Mouse (Mus musculus): ENCODE data around the gene Prkn.

The Prkn gene

DNA sequence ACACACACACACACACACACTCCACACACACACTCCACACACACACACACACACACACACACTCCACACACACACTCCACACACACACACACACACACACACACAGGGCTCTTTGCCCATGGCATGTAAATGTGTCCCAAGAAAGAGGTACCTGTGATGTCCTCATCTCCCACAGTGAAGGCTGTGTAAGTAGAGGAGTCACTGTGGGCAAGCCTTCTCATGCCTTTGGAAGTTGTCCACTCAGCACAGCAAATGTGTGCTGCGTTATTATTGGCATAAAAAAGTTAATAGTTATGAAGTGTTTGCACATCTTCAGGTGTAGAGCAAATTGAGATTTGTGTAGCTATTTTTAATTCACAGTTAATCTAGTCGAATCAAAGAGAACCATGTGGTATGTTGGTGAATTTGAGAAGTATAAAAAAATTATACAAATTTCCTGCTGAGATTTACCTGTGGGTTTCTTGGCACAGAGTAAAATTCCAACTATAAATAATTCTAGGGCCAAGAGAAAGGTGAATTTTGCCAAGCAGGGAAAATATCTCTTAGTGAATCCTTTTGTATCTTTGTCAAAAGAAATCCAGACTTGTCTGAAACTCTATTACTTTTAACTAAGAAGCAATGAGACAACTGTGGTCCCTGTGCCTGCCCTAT lies 562.2 kb downstream of the Prkn start:
- DNase-seq (ENCODE audit: low read depth) = no peak

GRCm38 (mm10) chr17:11411414-11411813 lies 571.2 kb downstream of the Prkn start:
- no peak for DNase-seq (ENCODE audit: low read depth)

- DNase-seq (ENCODE audit: low read depth) = no peak
These were observed 573.5 kb downstream of the Prkn start for GRCm38 (mm10) chr17:11413688-11414087.

- DNase-seq (ENCODE audit: low read depth) = no peak
These were observed 574.1 kb downstream of the Prkn start for GRCm38 (mm10) chr17:11414288-11414687.

DNA sequence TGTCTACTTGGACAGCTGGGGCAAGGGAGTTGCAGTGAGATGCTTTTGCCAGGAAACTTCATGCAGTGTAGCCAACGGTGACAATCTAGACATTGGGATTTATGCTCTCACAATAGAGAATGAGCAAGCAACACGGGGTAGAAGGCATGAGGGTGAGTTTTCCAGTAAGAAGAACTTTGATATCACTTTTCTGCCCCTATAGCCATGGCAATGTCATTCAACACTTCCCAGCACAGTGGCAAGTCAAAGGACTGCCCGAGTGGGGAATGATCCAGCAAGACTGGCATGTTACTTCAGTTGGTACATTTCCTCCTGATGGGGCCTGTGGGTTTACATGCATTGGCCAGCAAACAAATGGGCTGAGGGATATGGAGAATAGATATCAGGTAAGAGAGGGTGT lies 577.0 kb downstream of the Prkn start:
- no peak for DNase-seq (ENCODE audit: low read depth)

- no peak for DNase-seq (ENCODE audit: low read depth)
These were observed 579.3 kb downstream of the Prkn start for GRCm38 (mm10) chr17:11419484-11419883.

- DNase-seq (ENCODE audit: low read depth) = no peak
These were observed 580.7 kb downstream of the Prkn start for GRCm38 (mm10) chr17:11420839-11421238.

DNA sequence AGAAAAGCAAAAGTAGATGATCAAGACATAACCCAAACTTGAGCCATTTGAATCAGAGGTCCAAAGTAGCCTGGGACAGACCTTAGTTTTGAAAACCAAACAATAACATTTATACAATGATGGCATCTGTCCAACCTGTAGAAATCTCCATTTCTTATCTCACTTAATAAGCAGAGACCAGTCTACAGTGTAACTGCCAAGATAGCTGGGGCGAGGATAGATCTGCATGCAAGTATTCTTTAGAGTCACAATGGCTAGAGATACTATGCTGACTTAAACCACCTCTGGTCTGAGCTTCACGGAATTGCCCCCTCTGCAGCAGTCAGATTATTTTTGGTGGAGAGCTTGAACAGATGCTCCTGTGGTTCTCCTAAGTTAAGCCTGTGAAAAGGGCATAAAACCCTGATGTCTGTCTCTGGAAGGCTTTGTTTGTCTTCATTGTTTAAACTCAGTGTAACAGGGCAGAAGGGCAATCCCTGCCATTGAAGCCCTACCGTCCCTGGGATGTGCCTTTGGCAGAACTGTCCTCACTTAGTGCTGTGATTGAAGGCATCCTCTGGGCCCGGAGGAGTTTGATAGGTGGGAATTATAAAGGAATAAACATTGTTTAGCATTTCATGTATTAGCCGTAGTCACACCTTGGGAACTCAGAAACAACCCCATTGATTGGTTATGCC lies 581.2 kb downstream of the Prkn start:
- no peak for DNase-seq (ENCODE audit: low read depth)

DNA sequence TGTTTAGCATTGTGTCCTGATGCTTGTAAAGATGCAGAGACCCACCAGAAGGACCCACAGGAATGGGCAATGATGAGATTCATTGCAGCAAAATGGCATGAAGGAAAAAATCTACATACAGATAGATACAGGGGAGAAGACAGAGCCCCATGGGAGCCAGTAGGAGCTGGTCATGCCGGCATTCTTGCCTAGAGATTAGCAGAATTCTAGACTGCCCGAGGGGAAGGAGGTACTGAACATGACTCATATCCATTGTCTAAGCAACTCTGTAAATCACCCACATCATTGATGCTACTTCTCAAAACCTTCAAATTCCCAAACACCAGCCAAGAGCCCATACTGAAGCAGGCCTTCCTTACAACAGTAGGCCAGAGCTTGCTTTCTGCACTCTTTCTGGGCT lies 591.1 kb downstream of the Prkn start:
- DNase-seq (ENCODE audit: low read depth) = no peak

- no peak for DNase-seq (ENCODE audit: low read depth)
These were observed 592.4 kb downstream of the Prkn start for GRCm38 (mm10) chr17:11432593-11432992.

DNA sequence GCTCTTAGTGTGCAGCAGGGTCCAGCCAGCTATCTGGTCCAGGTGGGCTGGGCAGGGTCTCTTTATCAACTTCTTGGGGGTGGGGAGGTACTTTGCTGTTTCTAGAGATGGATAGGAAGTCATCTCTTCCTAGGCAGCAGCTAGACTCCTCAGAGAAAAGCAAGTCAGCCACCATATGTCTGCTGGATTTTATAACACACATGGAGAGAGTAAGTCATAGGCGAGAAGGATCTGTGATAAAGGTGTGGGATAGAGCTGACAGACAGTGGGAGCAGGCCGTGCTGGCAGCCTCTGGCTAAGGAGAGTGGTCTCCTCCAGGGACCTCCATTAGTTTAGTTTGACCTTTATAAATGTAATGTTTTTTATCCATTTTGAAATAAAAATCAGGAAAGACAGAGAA lies 622.5 kb downstream of the Prkn start:
- no peak for DNase-seq (ENCODE audit: low read depth)

DNA sequence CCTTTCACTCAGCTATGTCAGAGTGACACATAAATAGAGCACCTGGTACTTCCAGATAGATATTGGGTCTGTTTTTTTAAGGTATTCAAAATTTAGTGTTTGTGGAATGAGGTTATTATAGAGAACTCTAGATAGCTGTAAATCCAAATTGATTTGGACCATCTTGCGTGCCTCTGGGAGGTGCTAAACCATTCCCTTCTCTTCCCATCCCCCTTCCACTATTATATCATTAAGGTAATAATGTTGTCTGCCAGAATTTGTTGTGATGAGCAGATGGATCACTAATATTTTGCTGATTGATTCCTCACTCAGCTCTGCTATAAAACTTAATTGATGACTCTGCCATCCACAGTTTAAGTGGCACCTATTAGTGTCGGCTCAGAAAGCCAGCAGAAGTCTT lies 625.9 kb downstream of the Prkn start:
- DNase-seq (ENCODE audit: low read depth) = no peak

- DNase-seq (ENCODE audit: low read depth) = no peak
These were observed 628.4 kb downstream of the Prkn start for GRCm38 (mm10) chr17:11468624-11469023.

DNA sequence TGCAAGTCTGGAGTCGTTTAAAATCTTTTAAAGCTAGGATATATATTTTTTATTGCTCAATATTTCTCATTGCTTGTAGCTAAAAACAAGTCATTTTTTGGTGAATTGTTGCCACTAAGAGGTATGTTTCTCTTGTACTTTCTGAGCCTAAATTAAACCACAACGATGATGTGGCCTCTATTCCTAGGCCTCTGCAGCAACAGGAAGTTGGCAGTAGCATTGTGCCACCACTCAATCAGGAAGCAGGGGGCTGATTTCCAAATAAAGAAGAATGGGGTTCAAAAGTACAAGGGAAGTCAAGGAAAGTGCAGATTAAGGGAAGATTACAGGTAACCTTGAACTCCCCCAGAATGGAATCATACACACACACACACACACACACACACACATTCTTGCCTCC lies 642.8 kb downstream of the Prkn start:
- DNase-seq (ENCODE audit: low read depth) = peak; percentile 72

- no peak for DNase-seq (ENCODE audit: low read depth)
These were observed 649.9 kb downstream of the Prkn start for GRCm38 (mm10) chr17:11490051-11490450.

DNA sequence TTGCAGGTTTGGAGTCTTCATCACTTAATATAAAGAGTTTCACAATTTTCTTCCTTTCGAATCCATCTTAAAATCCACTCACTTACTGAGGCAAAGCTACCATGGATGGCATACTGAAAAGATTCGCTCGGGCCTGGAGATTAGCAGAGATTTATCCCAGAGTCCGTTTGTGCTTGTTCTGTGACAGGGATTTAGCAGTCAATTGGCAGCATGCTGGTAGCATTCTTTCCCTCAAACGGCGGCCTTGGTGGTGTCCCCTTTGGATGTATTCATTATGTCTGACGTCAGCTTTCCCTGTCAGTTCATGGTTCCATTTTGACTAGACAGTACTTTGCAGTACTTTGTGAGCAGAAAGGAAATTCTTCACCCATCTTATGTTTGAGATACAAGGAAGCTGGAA lies 662.4 kb downstream of the Prkn start:
- no peak for DNase-seq (ENCODE audit: low read depth)

DNA sequence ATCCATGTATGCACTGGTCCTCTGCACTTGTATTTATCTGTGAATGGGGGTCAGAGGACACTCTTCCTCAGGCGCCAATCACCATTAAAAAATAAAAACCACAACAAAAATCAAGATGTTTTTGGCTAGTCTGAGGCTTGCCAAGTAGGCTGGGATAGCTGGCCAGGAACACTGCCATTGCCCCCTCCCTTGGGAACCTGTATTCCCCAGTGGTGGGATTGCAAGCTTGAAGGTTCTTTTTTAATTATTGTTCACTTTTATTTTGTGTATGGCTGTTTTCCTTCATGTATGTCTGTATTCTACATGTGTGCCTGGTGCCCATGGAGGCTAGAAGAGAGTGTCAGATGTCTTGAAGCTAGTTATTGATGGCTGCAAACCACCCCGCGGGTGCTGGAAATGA lies 664.3 kb downstream of the Prkn start:
- no peak for DNase-seq (ENCODE audit: low read depth)

GRCm38 (mm10) chr17:11507082-11507481 lies 666.9 kb downstream of the Prkn start:
- DNase-seq (ENCODE audit: low read depth) = no peak

GRCm38 (mm10) chr17:11510081-11510480 lies 669.9 kb downstream of the Prkn start:
- DNase-seq (ENCODE audit: low read depth) = no peak

GRCm38 (mm10) chr17:11514032-11514761 lies 674.0 kb downstream of the Prkn start:
- no peak for DNase-seq (ENCODE audit: low read depth)

DNA sequence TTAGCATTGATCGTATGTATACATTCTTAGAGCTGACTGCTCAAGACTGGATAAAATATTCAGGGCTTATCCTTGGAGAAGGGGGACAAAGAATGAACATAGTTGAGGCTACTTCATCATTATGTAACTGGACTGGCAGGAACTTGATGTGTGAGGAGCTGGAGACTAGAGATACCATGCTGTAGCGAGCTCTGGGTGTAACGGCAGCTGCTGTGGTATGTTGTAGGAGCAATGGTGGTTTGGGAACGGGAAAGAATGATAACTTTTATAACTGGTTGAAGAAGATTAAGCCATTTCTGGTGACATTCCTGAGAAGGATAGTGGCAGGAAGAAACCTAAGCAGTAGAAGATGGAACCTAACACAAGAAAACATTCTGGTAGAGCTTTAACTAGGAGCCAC lies 675.4 kb downstream of the Prkn start:
- no peak for DNase-seq (ENCODE audit: low read depth)

- no peak for DNase-seq (ENCODE audit: low read depth)
These were observed 676.0 kb downstream of the Prkn start for GRCm38 (mm10) chr17:11516165-11516564.

DNA sequence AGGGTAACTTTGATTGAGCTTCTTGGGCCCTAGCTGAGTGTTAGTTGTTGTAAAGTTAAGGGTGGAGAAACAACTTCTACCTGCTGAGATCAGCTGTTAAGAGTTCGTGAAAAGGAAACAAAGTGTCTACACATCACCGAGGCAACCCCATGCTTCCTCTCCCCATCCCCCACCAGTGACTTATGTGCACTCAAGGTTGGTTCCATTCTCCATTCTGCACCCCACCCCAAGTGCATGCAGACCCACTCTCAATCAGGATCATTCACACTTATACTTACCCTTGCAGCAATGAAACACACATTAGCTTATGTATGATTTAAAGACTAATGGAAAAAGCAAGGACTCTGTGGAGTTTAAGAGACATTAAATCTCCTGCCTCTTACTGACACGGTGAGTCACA lies 691.9 kb downstream of the Prkn start:
- no peak for DNase-seq (ENCODE audit: low read depth)

Measured in 416B (cell line).